Mouse (Mus musculus): ENCODE measurements at regions not wholly inside any gene's neighbourhood (a gene's known extent, or its start where the extent isn't known, plus 50 kb on each side); places are given as distances from the start of the nearest gene placed in this dataset.

DNA sequence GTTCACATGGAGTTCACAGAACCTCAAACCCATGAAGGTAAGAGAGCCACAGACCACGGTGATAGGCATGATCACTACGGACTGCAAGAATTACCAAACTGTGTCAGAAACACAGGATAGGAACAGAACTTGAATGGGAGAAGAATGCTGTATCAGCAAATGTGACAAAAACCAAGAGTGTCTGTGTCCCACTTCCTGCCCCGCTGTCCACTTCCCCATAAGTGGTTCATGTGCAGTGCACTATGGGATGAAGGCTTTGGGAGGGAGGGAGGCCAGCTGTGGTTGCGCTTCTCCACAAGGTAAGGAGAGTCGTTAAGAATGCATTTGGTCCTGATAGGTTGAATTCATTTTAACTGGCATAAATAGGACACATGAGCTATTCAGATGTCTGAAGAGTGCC lies 313.8 kb upstream of the Cdh4 start:
- no peak for TF ChIP-seq CTCF (IDR thresholded peaks at IDR 0.05)
- TF ChIP-seq EP300 (IDR thresholded peaks at IDR 0.05): no peak
